Mouse (Mus musculus): ENCODE measurements around the gene Nppc. TPM values are rescaled to one million over a fixed set of nuclear protein-coding genes. Genes with fewer than 3 reads are reported as not detected.

The Nppc gene
- total RNA-seq (2017) = not detected in 2 replicates

DNA sequence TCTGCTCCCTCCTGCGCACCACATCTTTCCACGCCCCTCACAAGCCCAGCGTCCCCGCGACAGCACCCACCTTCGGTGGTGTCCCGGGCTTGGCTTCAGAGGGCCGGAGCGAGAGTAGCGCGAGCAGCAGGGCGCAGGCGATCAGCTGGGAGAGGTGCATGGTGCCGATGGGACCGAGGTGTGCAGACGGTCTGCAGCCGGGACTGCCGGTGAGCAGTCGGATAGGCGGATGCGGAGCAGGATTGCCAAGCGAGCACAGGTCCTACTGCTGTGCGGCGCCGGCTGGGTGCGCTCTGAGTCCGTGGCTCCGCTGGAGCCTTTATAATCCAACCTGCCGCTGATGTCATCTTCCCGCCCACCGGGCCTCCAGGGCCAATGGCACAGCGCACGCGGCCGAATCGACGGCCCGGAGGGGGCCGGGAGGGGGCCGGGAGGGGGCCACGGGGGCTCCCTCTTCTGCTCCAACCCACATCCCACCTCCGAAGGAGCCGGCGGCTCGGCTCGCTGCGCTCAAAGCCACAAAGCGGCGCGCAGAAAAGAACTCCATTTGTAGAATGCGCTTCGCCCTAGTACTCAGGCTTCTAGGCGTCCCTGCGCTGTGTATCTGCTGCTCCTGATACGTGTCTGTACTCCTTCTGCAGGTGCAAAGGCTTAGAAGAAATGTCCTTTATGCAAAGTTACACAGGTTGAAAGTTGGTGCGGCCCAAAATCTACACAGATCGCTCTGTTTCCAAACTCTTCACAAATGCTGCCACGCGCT is at the start of gene Nppc:
Nppc (minus strand) TSS at position 293 of the 760 bp plus-strand sequence.
- no peak for ATAC-seq (ENCODE audit: extremely low read depth, insufficient number of reproducible peaks, low FRiP score, poor library complexity, severe bottlenecking)

DNA sequence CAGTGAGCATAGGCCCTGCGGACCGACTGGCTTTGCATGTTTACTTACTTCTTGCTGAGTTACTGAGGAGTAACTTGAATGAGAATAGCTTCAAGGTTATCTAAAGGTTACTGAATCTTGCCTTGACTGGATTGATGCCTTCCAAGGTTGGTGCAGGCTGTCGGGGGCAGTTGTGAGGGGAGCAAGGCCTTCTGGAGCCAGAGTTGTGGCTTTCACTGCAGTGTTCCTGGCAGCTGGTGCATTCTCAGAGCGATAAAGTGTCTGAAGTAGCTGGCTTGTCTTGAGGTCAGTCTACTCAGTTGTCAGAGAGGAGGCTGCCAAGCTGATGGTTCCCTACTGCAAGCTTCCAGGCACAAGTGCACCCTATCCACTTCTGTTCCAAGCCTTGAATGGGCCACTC is 49.0 kb upstream of the Nppc start:
- no peak for ATAC-seq (ENCODE audit: extremely low read depth, insufficient number of reproducible peaks, low FRiP score, poor library complexity, severe bottlenecking)

DNA sequence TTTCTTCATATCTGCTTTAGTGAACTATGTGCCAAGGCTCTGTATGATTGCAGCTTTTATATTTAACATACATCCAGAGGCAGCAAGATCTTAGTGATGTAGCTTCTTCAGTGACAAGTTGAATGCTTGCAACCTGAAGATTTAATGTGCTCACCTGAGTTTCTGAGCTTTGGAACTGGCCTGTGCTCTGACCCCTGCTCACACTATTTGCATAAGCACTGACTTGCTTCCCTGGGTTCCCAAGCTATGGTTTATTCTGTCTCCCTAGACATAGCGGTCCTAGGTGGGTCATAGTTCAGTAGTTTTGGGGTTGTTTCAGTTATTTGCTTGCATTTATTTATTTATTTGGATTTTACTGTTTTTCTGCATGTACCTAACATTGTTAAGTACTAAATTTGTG is 47.8 kb upstream of the Nppc start:
- no peak for ATAC-seq (ENCODE audit: extremely low read depth, insufficient number of reproducible peaks, low FRiP score, poor library complexity, severe bottlenecking)

DNA sequence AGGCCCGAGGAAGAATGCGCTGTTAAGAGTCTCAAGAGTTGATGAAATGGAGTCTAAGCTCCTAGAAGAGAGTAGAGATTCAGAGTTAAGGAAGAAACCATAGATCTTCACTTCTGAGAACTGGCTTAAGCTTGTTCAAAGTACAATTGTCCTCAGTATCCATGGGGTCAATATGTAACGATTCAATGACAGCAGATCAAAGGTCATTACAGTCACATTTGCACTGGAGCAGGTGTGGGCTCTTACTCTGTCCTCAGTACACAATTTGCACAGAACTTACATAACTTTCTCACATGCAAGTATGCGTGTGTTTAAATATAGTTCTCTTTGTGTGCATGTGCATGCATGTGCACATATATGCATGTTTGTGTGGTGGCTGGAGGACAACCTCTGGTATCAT is 42.7 kb upstream of the Nppc start:
- no peak for ATAC-seq (ENCODE audit: extremely low read depth, insufficient number of reproducible peaks, low FRiP score, poor library complexity, severe bottlenecking)

DNA sequence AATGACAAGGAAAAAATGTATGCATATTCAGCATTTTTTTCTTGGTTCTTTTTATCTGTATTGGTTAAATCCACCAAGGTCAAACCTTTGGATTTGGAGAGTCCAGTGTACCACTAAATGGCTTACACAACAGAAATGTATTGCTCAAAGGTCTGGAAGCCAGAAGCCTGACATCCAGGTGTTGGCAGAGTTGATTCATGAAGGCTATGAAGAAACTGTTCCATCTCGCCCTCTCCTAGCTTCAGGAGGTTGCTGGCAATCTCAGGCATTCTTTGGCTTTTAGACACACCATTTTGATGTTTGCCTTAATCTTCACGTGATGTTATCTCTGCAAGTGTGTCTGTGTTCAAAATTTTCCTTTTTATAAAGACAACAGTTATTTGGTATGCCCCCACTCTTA is 41.7 kb upstream of the Nppc start:
- no peak for ATAC-seq (ENCODE audit: extremely low read depth, insufficient number of reproducible peaks, low FRiP score, poor library complexity, severe bottlenecking)

DNA sequence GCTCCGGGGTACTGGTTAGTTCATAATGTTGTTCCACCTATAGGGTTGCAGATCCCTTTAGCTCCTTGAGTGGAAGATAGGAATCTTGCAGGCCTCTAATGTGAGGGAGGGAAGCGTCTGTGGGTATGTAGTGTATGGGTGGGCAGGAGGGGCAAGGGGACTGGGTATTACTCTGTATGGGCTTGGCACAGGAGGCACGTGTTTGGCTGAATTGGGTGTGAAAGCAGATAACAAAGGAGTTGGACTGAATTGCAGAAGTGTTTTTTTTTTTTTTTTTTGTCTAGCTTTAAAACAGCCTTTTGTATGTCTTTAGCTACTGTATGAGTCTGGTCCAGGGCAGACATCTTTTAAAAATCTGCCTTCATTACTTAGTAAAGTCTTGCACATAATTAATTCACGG is 39.2 kb upstream of the Nppc start:
- ATAC-seq (ENCODE audit: extremely low read depth, insufficient number of reproducible peaks, low FRiP score, poor library complexity, severe bottlenecking) = no peak

DNA sequence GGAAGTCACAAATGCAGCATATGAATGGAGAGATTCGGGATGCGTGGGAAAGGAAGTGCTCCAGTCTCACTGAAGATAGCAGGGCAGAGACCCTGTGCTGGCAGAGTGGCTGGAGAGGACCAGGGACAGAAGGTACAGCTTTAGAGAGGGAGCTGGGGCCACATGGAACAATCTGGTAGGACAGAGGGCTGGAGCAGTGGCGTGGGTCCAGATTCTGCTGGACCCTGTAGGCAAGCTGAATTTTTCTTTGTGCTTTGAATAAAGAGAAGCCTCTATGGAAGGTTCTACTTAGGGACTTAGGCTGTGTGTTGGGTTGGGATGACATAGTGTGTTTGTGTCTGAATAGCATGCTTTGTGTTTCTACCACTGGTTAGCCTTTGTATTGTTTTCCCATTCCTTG is 35.1 kb upstream of the Nppc start:
- ATAC-seq (ENCODE audit: extremely low read depth, insufficient number of reproducible peaks, low FRiP score, poor library complexity, severe bottlenecking) = no peak

DNA sequence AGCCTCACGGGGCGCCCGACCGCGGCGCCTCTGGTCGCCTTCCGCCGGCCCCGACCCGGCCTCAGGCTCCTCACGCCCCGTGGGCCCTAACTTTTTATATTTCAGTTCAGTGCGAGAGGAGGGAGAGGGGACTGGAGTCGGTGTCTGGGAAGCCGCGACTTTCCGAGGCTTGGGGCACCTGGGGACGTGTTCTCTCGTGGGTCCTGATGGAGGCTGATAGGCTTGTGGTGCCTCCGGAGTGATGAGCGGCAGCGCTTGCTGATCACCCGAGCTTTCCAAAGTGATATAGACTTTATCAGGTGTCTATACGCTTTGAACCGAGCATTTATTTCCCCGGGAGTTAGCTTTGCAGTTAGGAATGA is 33.6 kb upstream of the Nppc start:
- no peak for ATAC-seq (ENCODE audit: extremely low read depth, insufficient number of reproducible peaks, low FRiP score, poor library complexity, severe bottlenecking)

DNA sequence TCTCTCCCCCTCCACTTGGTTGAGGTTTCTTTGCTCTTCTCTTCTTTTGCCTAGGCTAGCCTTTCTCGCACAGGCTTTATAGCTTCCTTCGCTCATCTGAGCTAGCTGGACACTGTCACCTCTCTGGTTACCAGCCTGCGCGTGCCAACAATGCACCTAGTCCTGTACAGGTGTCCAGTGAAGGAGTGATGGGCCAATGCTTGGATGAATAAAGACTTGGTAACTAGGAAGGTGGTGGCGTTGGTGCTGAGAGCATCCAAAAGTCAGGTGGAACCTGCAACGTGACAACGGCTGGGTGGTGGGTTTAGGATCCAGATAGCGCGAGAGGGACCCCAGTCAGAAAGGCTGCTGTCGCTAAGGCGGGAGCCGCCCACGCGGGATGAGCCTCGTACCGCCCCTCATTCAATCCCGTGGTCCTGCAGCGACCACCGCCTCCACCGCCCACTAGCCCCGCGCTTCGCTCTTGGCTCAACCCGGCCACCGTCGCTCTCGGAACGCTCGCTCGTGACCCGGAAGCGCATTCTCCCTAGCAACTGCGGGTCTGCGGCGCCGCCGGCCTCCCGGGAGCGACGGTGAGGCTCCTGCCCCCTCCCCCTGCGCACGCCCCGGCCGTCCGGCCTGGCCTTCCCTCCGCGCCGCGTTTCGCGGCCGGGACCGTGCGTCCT is 33.1 kb upstream of the Nppc start, which contains the start of gene Dis3l2:
Dis3l2 (plus strand) TSS at position 509 of the 665 bp plus-strand sequence.
- ATAC-seq (ENCODE audit: extremely low read depth, insufficient number of reproducible peaks, low FRiP score, poor library complexity, severe bottlenecking) = peak; percentile 46; the same call in 1 of the 2 replicates

DNA sequence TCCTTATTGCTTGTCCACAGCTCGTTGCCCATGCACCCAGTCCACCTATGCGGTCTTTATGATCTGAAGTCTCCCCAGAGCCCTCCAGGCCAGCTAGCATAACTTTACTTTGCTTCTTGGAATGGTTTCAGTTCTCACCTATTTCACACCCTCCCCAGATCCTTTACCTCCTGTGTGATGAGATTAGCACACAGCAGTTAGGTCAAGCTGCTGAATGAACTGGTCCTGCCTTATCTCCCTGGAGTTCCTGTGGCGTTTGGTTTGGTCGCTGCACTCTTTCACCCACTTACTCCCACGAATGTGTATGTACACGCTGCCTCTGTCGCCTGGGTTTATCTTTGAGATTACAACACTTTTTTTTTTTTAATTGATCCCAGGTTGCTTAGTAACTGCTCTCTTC is 30.0 kb upstream of the Nppc start:
- ATAC-seq (ENCODE audit: extremely low read depth, insufficient number of reproducible peaks, low FRiP score, poor library complexity, severe bottlenecking) = no peak

DNA sequence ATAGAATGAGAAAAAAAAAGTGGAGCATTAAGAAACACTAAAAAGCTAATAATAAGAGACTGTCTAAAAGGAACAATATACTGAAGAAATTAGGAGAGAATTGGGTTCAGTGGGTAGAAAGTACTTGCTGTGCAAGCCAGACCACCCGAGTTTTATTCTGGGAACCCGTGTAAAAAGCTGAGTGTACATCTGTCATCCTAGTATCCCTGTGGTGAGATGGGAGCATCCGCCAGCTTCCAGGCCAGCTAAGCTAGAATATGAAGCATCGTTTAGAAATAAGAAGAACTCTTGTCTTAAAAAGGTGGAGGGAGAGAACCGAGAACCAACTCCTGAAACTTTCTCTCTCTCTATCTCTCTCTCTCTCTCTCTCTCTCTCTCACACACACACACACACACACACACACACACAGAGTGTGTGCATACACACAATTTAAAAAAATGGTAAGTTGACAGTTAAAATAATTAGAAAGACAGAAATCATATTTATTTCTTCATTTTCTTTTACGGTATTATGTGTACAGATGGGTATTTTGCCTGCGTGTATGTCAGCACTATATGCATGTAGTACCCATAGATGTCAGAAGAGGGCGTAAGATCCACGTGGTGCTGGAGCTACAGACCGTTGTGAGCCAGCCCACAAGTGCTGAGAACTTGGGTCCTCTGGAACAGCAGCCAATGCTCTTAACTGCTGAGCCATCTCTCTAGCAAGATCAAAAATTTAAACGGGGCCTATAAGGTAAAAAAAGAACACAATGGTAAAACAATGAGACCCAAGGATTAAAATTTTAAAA is 29.2 kb upstream of the Nppc start:
- no peak for ATAC-seq (ENCODE audit: extremely low read depth, insufficient number of reproducible peaks, low FRiP score, poor library complexity, severe bottlenecking)

DNA sequence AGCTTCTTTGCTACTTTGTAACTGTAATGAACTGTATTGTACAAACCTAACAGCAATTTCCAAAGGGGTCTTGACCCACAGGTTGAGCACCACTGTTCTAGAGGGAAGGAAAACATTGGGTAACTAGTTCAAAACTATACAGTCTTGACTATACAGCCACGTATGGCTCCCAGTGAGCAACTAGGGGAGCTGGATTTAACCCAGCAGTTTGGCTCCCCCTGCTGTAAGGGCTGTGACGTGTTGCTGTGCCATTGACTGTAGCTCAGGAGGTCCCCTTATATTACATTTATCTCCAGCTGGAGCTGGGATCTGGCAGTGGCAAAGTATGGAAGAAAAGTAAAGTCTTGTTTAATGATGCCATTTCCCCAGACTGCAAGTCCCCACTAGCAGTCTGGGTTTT is 28.4 kb upstream of the Nppc start:
- ATAC-seq (ENCODE audit: extremely low read depth, insufficient number of reproducible peaks, low FRiP score, poor library complexity, severe bottlenecking) = no peak

DNA sequence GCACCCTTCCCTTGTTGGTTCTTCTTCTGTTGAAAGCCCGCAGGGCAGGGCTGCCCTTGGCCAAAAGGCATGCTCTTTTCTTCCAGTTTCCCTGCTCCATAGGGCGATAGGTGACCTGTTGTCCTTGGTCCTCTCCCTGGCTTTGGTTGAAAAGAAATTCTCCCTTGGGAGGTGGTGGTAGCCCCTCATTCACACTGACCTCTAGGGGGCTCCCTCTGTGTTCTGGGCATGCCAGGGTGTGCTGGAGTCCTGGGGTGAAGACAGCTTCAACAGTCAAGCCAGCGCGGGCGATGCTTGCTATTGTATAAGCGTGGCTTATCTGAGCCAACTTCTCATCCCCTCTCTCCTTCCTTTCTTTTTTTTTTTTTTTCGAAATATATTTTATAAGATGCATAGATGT is 26.6 kb upstream of the Nppc start:
- no peak for ATAC-seq (ENCODE audit: extremely low read depth, insufficient number of reproducible peaks, low FRiP score, poor library complexity, severe bottlenecking)

DNA sequence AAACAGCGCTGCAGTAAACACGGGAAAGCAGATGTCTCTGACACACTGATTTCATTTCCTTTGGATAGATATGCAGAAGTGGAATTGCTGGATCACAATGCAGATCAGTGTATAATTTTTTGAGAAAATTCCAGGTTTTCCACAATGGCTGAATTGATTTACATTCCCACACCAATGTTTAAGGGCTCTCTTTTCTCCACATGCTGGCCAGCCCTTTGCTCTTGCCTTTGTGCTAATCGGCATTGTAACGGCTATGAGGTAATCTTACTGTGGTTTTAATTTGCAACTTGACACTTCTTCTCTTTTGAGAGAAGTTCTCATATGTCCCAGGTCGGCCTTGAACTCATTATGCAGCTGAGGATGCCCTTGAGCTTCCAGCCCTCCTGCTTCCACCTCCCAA is 20.7 kb upstream of the Nppc start:
- no peak for ATAC-seq (ENCODE audit: extremely low read depth, insufficient number of reproducible peaks, low FRiP score, poor library complexity, severe bottlenecking)

DNA sequence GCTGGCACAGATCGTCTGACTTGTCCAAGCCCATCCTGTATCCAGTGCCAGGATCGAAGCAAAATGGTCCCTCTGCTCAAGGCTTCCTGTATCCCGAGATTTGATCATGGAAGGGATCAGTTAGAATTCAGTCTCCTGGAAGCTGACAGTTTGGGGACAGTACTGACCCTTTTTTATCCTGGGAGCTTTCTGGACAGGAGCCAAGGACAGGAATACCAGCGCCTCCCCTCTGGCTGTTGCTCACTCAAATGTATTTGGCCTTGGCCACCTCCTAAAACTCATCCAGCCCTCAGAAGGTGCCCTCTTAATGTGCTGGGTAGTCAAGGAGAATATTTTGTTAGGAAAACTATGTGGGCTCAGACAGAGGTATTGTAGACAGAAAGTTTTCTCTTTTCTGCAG is 16.9 kb upstream of the Nppc start:
- ATAC-seq (ENCODE audit: extremely low read depth, insufficient number of reproducible peaks, low FRiP score, poor library complexity, severe bottlenecking) = no peak

DNA sequence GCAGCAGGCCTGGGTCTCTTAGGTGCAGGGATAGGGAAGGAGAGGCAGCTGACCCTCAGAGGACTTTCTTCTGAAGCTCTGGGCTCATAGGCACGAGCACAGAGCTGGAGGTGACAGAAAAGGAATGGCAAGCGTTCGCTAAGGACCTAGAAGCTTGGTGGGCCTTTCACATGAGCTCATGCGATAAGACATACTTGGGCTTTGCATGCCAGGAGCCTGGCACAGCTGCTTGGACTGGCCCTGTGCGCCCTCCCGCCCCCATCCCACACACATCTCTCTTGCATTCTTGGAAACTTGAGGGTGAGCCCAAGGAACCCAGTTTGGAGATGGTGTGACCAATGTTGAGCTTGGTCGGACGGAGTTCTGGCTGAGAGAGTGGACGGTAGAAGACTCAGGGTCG is 8.3 kb upstream of the Nppc start:
- ATAC-seq (ENCODE audit: extremely low read depth, insufficient number of reproducible peaks, low FRiP score, poor library complexity, severe bottlenecking) = no peak

DNA sequence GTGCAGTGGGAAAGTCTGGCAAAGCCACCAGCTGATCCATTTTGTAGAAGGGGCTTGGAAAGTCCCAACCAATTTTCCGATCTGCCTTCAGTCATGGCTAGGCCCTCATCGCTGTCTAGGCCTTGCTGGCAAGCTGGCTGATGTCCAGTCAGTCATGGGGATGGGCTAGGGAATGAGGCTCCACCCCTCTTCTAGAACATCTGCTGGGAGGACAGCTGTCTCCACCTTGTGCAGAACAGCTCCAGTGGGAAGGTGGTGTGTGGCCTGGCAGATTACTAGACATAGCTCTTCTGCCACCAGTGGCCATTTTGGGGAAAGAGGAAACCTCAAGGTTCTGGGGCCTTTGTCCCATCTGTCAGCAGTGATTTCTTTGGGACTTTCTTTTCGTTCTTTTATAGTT is 7.3 kb upstream of the Nppc start:
- no peak for ATAC-seq (ENCODE audit: extremely low read depth, insufficient number of reproducible peaks, low FRiP score, poor library complexity, severe bottlenecking)

DNA sequence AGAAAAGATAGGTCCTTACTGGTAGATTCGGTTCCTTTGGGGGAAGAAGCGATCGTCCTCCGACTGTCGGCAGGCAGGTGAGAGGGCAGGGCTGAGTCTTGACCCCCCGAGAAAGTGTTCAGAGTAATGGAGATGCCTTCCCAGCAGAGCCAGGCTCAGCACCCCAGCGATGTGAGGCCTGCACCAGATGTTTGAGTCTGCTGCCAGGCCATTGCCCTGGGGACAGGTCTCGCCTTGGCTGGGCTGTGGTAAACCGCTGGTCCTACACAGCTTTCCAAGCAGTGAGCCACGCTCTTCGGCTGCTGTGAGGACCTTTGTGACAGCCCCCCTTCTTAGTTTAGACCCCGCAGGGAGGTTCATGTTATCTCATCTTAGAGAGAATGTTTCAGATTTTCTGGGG is 4.8 kb upstream of the Nppc start:
- no peak for ATAC-seq (ENCODE audit: extremely low read depth, insufficient number of reproducible peaks, low FRiP score, poor library complexity, severe bottlenecking)

DNA sequence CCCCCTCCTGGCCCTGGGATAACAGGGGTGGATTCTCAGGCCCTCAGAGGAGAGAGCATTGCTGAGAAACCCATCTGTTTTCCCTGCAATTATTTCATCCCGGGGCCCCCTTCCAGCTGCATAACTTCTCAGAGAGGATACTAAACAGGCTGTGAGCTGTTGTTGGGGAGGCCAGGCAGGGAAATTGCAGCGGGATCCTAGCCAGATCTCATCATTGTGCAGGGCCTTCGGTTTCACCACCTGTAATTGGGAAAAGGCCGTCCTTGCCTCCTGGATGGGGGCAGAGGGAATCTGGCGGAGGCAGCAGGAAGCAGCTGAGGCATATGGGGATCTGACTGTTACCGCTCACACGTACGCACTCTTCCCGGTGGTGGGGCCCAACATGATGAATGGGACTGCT is 4.0 kb upstream of the Nppc start:
- no peak for ATAC-seq (ENCODE audit: extremely low read depth, insufficient number of reproducible peaks, low FRiP score, poor library complexity, severe bottlenecking)
